Mouse (Mus musculus): ENCODE results near the gene Mrpl4.
A peak's percentile ranks its signal among the peaks of the same experiment; 100 is the strongest.
"Not testable (repeated sequence)": the region's sequence is repeated elsewhere in the genome, so short reads cannot be mapped to it uniquely, and the experiment has no call there.

The Mrpl4 gene

DNA sequence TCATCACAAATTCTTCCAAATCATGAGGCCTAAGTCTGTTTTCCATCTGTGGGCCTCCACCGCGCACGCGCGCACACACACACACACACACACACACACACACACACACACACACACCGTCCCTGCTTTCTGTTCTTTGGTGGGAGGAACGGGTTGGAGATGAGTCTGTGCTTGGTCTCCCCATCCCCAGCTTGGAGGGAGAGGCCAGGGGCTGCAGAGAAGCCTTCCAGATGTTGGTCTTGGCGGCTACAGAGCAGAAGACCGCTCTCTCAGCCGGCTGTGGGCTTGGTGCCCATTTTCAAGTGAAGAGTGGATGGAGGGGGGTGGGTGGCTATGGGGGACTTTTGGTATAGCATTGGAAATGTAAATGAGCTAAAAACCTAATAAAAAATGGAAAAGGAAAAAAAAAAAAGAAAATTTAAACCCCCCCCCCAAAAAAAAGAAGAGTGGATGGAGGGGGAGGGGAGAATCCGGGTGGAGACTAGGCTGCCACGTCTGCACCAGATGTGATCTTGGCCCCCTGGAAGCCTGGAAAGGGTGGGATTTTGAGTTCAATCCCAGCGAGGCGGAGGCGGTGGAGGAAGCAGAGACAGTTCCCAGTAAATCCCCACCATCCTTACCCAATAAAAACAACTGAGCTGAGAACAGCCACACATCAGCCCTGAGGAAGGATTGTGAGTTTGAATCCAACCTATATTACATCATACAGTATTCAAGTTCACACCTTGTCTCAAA lies 15.4 kb upstream of the Mrpl4 start:
- peak; percentile 66 for DNase-seq

DNA sequence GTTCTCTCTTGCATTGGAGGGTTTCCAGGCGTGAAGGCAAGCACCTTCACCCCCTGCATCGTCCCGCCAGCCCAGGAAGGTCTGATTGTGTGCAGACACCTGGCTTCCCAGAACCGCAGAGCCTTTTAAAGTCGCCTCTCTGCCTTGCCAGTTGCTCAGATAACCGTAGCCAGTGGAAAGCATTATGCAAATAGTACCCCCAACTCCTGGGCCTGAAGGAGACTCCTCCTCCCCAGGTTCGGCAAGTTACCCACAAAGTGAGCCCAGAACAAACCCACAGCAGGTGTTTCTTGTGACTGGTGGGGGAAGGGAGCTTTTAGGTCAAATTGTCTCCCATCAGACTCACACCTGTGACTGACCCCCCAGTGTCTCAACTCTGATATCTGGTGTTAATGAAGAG lies 14.6 kb upstream of the Mrpl4 start:
- DNase-seq: no peak

DNA sequence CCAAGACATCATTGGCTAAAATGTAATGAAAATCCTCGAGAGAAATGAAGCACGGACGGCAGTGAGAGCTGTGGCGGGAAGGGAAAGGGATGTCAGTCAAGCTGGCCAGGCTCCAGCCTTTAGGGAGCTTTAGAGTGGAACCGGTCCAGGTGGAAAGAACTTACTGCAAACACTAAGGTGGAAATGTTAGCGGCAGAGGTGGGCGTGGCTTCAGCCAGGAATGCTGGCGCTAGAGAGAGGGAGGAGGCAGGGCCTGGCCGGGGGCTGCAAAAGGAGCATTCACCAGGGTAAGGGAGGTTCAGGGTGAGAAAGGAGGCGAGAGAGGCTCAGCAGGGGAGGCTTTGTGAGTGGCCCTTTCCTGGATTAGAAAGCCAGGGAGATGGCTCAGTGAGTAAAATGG lies 11.7 kb upstream of the Mrpl4 start:
- DNase-seq: peak; percentile 85

DNA sequence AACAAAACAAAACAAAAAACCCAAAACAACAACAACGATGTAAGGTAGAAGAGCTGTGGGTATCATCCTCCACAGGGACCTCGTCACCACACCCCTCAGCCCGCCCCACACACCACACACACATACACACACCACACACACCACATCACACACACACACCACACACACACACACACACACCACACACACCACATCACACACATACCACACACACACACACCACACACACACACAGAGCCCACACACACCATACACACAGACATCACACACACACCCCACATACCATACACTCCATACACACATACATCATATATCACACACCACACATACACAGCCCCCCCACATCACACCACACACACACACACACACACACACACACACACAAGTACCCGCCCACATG lies 11.0 kb upstream of the Mrpl4 start:
- DNase-seq: no peak

DNA sequence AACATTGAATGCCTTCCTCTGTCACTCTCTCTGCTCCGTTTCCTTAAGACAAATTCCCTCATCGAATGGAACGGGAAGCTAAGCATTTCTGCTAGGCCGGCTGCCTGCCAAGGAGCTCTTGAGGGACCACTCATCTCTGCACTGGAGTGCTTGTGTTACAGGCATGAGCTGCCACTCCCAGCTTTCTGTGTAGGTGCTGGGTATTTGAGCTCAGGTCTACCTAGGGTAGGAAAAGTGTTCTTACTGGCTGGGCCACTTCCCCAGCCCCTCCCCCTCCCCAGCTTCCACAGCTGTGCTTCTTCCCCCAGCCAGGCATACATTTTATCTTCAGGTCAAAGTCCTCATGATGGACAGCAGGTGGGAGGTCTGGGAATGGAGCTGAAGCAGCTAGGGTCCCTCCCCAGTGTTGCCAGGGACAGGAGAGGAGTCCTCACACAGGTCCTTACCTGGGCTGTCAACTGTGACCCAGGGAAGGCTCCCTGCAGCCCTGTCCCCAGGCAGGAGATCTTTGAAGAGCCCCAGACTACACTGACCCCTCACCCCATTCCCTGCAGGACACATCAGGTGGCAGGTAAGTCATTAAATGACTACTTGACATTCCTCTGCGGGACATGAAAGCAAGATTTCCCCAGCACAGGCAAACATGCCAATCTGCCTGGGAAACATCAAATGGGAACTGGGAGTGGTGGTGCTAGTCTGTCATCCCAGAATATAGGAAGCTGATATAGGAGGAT lies 9.2 kb upstream of the Mrpl4 start:
- DNase-seq: no peak

DNA sequence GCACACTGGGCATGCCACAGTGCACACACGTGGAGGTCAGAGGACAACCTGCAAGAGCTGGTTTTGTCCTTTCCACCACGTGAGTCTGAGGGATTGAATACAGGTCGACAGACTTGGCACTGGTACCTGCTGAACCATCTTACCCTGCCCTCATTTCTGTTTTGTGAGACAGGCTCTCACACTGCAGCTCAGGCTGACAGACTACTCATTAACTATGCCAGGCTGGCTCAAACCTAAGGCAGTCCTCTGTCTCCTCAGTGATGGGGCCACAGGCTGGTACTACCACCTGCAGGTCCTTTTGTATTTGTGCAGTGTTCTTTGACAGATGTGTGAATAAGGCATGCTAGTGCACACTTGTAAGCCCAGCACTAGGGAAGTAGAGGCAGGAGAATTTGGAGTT lies 7.5 kb upstream of the Mrpl4 start:
- DNase-seq: peak; percentile 67

DNA sequence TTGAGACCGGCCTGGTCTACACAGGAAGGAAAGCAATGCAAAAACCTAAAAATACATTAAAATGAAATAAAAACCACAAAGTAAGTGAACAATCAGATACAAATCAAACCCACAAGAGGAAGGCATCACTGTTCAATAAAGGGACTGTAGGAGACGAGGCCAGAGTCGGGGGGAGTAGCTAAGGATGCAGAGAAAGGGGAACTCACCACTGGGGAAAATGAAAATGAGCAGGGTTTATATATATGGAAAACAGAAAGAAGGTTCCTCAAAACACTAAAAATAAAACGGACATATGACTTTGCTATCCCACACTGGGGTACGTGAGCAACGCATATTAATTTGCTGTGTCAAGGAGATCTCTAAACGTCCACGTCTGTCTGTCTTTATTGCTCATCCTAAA lies 5.5 kb upstream of the Mrpl4 start:
- DNase-seq: no peak

DNA sequence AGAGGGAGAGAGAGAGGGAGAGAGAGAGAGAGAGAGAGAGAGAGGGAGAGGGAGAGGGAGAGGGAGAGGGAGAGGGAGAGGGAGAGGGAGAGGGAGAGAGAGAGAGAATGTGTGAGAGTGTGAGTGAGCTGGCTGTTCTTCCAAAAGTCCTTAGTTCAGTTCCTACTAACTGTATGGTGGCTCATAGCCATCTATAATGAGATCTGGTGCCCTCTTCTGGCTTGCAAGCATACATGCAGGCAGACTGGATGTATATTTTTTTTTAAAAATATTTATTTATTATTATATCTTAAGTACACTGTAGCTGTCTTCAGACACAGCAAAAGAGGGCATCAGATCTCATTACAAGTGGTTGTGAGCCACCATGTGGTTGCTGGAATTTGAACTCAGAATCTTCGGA lies 4.2 kb upstream of the Mrpl4 start:
- DNase-seq: not testable (repeated sequence)

DNA sequence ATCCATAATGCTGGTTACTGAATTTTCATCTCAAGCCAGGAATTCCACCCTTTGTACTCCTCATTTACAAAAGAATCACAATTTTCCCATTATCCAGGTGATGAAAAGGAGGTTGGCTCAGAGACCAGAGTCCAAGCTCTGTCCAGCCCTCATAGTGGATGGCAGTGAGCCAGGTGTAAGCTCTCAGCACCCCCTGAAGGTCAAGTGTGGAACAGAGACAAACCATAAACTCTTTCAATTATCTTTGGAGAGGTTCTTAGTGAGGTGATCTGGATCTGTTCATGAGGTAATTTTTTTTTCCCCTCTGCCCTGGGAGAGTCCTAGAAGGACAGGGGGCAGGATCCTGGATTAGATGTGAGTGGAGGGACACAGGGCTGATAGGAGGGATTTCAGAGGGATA lies 1.7 kb upstream of the Mrpl4 start:
- DNase-seq: peak; percentile 72

DNA sequence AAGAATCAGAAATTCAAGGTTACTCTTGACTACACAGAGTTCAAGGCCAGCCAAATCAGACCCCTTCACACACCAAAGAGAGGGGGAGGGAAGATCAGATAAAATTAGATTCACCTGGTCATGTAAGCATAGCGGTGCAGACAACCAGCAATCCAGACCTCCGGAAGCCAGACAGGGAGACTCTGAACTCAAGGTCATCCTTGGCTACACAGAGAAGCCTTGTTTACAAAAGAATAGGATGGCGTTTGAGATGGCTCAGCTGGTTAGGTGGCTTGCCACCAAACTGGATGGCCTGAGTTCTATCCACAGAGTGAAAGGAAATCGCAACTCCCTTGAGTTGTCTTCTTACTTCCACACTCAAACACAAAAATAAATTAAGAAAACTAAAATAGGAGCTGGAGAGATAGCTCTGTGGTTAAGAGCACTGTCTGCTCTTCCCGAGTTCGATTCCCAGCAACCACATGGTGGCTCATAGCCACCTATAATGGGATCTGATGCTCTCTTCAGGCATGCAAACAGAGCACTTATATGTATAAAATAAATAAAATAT lies 812 bp upstream of the Mrpl4 start:
- no peak for DNase-seq

DNA sequence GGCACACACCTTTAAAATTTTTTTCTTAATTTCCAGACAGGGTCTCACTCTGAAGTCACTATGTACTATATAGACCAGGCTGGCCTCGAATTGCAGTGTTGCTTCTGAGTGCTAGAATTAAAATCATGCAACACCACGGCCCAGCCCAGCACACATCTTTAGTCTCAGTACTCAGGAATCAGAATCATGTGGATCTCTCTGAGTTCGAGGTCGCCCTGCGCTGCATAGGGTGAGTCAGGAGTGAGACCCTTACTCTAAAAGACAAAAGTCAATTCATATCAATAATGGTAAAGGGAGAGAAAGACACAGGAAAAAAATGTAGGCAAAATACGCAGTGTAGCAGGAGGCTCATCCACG lies 290 bp upstream of the Mrpl4 start:
- DNase-seq: no peak

DNA sequence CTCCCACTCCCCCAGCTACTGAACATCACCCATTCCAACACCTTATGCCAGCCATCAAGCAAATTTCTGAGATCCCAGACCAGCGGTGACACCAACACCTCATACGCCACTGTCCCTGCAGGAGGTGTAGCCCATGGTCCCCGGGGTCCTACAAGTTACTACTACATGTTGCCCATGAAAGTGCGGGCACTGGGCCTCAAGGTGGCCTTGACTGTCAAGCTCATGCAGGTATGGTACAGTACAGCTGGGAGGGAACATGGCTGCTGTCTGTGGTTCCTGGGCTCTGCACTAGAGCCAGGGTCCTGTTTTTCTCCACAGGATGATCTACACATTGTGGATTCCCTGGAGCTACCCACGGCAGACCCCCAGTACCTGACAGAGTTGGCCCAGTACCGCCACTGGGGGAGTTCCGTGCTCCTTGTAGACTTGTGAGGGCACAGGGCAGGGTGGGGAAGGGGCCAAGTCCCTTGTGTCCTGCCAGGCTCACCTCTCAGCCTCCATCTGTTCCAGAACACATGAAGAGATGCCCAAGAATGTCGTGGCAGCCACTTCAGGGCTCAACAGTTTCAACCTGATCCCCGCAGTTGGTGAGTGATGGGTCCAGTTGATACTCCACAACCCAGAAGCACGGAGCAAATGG lies 4.9 kb downstream of the Mrpl4 start:
- no peak for DNase-seq

DNA sequence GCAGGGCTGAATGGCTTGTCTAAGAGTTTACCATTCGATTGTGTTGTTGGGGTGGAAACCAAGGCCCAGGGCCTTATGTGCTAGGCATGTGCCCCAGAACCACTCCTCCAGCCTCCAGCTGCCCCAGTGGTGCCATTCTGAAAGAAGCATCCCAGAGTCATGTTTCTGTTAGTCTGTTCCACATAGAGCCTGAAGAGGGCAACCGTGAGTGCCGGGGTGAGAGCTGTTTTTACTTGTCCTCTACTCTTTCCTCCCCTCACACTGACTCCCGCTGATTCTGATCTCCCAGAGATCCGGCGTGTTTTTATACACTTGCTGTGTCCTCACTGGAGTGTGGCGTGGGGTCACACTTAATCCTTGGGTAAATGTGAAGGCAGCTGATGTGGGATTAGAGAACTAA lies 5.5 kb downstream of the Mrpl4 start:
- no peak for DNase-seq

DNA sequence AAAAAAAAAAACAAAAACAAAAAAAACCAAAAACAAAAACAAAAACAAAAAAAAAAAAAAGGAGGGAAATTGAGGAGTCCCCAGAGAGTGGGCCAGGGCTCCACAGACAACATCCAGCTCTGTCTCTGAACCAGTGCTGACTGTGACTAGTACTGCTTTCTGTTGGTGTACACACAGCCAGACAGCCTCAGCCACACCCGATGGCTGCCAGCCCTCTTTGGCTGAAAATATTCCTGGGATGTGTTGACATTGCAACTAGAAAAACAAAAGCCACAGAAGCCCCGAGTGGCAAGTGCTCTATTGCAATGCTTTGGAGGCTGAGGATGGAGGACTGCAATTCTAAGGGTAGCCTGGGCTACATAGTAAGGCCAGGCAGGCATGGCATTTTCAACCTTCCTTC lies 7.8 kb downstream of the Mrpl4 start:
- DNase-seq: no peak

DNA sequence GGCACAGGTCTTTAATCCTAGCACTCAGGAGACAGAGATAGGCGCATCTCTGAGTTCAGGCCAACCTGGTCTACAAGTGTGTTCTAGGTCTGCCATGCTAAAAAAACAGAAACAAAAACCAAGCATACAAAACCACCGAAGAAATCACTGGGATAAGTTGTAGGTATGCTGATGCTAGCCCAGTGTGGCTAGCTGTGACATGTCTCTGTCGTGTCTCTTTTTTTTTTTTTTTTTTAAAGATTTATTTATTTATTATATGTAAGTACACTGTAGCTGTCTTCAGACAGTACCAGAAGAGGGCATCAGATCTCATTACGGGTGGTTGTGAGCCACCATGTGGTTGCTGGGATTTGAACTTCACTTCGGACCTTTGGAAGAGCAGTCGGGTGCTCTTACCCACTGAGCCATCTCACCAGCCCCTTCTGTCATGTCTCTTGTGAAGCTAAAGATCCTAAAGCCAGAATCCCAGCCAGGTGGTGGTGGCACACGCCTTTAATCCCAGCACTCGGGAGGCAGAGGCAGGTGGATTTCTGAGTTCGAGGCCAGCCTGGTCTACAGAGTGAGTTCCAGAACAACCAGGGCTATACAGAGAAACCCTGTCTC lies 8.5 kb downstream of the Mrpl4 start:
- not testable (repeated sequence) for DNase-seq

DNA sequence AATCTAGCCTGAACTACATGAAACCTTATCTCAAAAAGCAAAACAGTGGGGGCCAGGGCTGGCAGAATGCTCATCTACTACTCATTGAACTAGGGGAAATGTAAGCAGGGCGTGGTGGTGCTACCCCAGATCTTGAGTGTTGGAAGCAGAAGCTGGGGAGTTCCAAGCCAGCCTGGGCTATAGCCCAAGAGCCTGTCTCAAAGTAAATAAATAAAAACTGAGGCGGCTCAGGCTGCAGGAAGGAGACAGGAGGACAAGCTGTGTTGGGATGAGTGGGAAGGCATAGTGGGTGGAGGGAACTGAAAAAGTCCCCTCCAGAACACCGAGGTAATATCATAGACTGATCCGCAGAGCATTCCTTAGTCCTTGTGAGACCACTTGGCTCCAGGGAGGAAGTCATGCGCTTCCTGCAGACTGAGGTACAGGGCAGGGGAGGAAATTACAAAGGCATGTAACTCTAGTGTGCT lies 9.3 kb downstream of the Mrpl4 start:
- DNase-seq: peak; percentile 62

DNA sequence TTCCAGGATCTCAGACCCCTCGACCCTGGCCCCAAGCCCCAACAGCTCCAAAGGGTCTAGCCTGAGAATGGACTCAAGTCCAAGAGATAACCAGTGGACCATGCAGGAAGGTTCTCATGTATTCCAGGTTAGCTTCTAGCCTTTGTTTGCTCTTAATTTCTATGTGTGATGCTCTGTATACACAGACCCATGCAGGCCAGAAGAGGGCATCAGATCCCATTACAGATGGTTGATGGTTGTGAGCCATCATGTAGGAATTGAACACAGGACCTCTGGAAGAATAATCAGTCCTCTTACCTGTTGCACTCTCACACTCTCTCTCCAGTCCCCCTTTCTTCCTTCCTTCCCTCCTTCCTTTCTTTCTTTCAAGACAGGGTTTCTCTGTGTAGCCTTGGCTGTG lies 9.8 kb downstream of the Mrpl4 start:
- DNase-seq: no peak

DNA sequence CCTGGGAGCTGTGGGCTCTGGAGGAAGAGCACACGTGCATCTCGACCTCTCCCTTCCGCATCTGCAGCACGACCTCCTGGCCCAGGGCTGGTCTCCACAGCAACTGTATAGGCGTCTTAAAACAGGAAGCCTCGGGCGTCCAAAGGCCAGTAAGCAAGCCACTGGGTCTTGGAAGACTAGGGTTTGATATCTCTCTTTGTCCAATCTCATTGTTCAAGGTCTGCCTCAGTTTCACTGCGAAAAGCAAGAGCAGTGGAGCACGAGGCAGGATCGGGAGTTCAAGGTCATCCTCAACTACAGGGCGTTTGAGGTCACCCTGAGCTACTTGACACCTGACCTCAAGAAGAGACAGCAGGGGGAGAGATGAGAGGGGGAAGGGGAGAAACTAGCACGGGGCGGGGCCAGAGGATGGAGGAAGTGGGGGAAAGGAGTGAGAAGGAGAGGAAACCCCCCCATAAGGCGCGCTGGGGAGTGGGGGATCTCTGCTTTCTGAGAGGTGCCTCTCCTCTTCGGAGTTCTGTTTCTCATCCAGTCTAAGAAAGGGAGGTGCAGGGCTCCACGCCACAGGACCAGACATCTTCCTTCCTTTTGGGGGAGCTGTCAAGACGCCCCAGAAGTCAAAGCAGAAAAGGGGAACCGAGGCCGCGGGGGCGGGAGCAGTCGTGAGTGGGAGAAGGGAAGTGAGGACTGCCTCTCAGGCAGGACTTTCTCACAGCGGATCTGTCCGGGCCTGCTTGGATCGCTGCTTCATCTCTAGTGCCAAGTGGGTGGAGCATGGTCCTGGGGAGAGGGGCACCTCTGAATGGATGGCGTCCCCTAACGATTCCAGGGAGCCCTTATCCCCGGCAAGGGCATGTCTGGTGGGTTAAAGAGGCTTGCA lies 12.4 kb downstream of the Mrpl4 start:
- DNase-seq: peak; percentile 75

DNA sequence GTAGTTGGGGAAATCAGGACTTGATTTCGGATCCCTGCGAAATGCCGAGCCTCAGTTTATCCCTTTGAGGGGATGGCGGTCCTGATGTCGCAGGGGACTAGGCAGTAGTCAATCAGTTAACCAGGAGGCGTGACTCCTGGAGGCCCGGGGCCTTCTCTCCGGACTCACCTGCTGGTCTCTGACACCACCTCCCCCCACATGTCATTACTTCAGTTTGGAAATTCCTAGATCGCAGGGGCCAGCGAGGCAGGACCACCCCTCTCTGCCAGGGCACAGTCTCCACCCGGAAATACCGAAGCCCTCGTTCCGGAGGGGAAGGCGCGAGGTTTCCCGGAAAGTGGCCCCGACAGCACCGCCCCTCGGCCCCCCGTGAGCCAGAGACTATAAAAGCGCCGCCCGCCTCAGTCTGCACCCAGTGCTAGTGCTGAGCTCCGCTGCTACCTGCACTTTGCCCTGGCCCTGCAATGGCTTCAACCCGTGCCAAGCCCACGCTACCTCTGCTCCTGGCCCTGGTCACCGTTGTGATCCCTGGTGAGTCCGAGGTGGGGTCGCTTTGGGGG lies 13.1 kb downstream of the Mrpl4 start, which contains the start of gene Icam1:
Icam1 (plus strand) TSS at position 415 of the 560 bp plus-strand sequence.
- peak; percentile 90 for DNase-seq

DNA sequence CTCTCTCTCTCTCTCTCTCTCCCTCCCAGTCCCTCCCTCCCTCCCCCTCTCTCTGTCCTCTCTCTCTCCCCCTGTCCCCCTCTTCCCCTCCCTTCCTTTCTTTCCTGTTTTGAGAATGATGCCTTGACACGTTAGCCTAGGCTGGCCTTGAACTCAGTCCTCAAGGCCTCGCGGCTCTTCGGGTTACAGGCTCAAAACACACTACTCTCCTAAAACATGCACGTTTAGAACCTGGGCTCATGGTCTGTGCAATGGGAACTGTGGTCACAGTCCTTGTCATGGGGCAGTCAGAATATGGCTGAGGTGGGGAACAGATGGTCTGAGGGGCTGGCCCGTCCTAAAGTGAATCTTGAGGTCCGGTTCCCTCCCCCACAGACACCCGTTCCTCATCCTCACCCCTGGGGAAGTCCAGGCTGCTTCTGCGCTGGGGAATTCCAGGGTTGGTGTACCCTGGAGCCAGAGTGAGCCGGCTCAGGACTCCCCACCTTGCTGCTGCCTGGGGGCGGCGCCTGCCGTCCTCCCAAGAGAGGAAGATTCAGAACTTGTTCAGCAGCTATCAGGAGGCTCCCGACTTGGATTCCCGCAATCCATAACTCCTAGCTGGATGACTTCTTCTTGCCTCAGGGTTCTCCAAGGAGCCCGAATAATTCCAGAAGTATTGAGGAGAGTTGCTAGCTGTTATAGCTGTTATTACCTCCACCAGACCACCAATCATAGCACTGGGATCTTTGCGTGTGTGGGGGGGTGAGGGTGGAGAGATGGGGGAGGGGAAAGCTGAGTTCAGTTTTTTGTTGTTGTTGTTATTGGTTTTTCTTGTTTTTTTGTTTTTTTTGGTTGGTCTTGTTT lies 14.0 kb downstream of the Mrpl4 start:
- peak; percentile 32 for DNase-seq

DNA sequence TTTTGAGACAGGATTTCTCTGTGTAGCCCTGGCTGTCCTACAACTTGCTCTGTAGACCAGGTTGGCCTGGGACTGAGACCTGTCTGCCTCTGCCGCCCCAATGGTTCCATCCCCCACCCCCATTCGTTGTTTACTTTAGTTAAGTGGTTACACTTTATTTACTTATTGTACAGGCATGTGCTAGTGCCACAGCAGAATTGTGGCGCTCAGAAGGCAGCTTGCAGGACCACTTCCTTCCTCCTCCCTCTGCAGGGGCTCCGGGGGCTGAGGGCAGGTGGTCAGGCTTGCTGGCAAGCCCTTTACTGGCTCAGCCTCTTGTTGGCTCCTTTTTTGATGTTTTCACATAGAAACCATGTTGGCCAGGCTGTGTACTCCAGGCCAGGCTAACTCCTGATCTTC lies 14.6 kb downstream of the Mrpl4 start:
- no peak for DNase-seq

Data from kidney, postnatal 14 days (tissue).